Mouse (Mus musculus) forebrain, postnatal 0 days (tissue): Measurements from ENCODE around the gene Fhit. TPM values are rescaled to one million over a fixed set of nuclear protein-coding genes. Genes with fewer than 3 reads are reported as not detected.

ENCODE experiments used
- ATAC-seq: fragments of 200-750 bp; cut with Nextera tagmentation; 2 replicates; pipeline ENCODE4 v1.8.0; 2017; ENCODE audit warnings: mild to moderate bottlenecking, moderate library complexity
- DNase-seq: peaks from one replicate; pipeline ENCODE4 v3.0.0-alpha.2; 2015
- H3K27ac ChIP-seq: fragments of 300-500 bp; sonication (generic); 2 replicates; pipeline ENCODE4 v1.5.1; 2014; ENCODE audit warnings: low read depth, mild to moderate bottlenecking, antibody characterized with exemption, low read length, moderate library complexity, mixed read lengths
- H3K27me3 ChIP-seq: fragments of 300-500 bp; sonication (generic); 2 replicates; pipeline ENCODE4 v1.6.1; 2014; ENCODE audit warnings: mild to moderate bottlenecking, low read length, mixed read lengths; ENCODE audit not compliant: insufficient read depth
- H3K36me3 ChIP-seq: fragments of 300-500 bp; sonication (generic); 2 replicates; pipeline ENCODE4 v1.6.1; 2014; ENCODE audit warnings: mild to moderate bottlenecking, moderate library complexity; ENCODE audit not compliant: insufficient read depth
- H3K4me1 ChIP-seq: fragments of 300-500 bp; sonication (generic); 2 replicates; pipeline ENCODE4 v1.6.1; 2014; ENCODE audit warnings: antibody characterized with exemption; ENCODE audit not compliant: insufficient read depth
- H3K4me2 ChIP-seq: fragments of 300-500 bp; sonication (generic); 2 replicates; pipeline ENCODE4 v1.6.1; 2014; ENCODE audit warnings: low read depth, mild to moderate bottlenecking, moderate library complexity
- H3K4me3 ChIP-seq: fragments of 300-500 bp; sonication (generic); 2 replicates; pipeline ENCODE4 v1.5.1; 2014; ENCODE audit warnings: low read depth, low read length, mixed read lengths
- H3K9ac ChIP-seq: fragments of 300-500 bp; sonication (generic); 2 replicates; pipeline ENCODE4 v1.6.1; 2014; ENCODE audit warnings: mild to moderate bottlenecking
- H3K9me3 ChIP-seq: fragments of 300-500 bp; sonication (generic); 2 replicates; pipeline ENCODE4 v1.6.1; 2016; ENCODE audit warnings: low read length
- CTCF ChIP-seq: sonication (generic); IDR thresholded peaks from 2 replicates; pipeline ENCODE4 v1.5.1; 2016; ENCODE audit warnings: antibody characterized with exemption, control low read depth, low read depth
- WGBS: fragments of 180-500 bp; shearing (Covaris S2); extraction: QIAGEN DNeasy Blood & Tissue Kit; methylation state at CpG from one replicate; pipeline ENCODE4 v1.1.7; 2014; 5-methylcytosine and 5-hydroxymethylcytosine counted together
- polyA plus RNA-seq: library from polyadenylated mRNA; unstranded; fragments of >200 nt; fragmentation: Nextera tagmentation; extraction: Ambion mirVana; gene quantifications from 2 replicates; pipeline ENCODE4 v1.2.1, GENCODE M21; 2015
- total RNA-seq: library from RNA; depleted of rRNA; stranded (reverse); fragments of >200 nt; gene quantifications from 2 replicates; pipeline ENCODE4 v1.2.3, GENCODE M21; 2014

The Fhit gene
- total and polyA plus RNA-seq, 2 experiments from 2014 or later = 8.0 to 8.9 TPM

- Histone ChIP-seq H3K27ac (no peak overlapping the region), H3K27me3 (no peaks in the 10 kb centered on the region), H3K9ac (no peak overlapping the region), H3K4me1 (no peaks in the 10 kb centered on the region), H3K9me3 (no peaks in the 10 kb centered on the region), H3K36me3 (no peaks in the 10 kb centered on the region), H3K4me2 (no peak overlapping the region), H3K4me3 (no peak overlapping the region)
- DNase-seq = no peak
- no peak for TF ChIP-seq CTCF
- ATAC-seq = peak; percentile 84
- 39% methylated on average over 5 of the region's 5 CpGs for WGBS
Observed at GRCm38 (mm10) chr14:10711841-10712521, 449.9 kb downstream of the Fhit start.

GRCm38 (mm10) chr14:10710796-10711311 is 451.0 kb downstream of the Fhit start:
- no peaks in the 10 kb centered on the region for H3K36me3 ChIP-seq
- WGBS = 25% methylated on average over 12 of the region's 12 CpGs
- ATAC-seq (no peak), DNase-seq (peak; percentile 17)
- no peaks in the 10 kb centered on the region for H3K9me3 ChIP-seq
- H3K4me2 ChIP-seq = no peak overlapping the region
- no peak overlapping the region for H3K9ac ChIP-seq
- TF ChIP-seq CTCF = no peak
- H3K27ac ChIP-seq = no peak overlapping the region
- no peaks in the 10 kb centered on the region for H3K27me3 ChIP-seq
- H3K4me3 ChIP-seq = no peak overlapping the region
- H3K4me1 ChIP-seq = no peaks in the 10 kb centered on the region

GRCm38 (mm10) chr14:10701707-10702106 is 460.1 kb downstream of the Fhit start:
- no peaks in the 10 kb centered on the region for H3K4me1 ChIP-seq
- H3K27me3 ChIP-seq = no peaks in the 10 kb centered on the region
- DNase-seq (no peak), ATAC-seq (no peak)
- no peak overlapping the region for H3K9ac ChIP-seq
- H3K4me2 ChIP-seq = no peak overlapping the region
- 89% methylated on average over 2 of the region's 2 CpGs for WGBS
- H3K36me3 ChIP-seq = no peaks in the 10 kb centered on the region
- no peak overlapping the region for H3K27ac ChIP-seq
- TF ChIP-seq CTCF = no peak
- no peak overlapping the region for H3K4me3 ChIP-seq
- H3K9me3 ChIP-seq = no peaks in the 10 kb centered on the region

DNA sequence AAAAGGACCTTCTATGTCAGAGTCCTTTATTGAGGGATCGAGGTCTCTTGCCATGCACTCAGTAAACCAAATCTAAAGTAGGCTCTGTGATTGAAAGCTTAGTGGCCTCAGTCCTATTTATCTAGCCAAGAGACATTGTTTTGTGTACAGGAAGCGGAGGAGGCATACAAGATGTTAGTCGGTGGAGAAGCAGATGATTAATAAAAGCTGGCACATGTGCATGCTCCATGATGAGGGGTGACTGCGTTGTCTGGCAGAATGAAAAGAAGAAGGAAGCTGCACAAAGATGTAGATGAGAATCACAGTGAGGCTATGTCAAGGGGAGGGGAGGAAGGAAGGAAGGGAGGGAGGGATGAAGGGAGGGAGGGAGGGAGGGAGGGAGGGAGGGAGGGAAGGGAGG is 481.8 kb downstream of the Fhit start:
- 24% methylated on average over 4 of the region's 4 CpGs for WGBS
- peak; percentile 59; the same call in 1 of the 2 replicates for ATAC-seq

DNA sequence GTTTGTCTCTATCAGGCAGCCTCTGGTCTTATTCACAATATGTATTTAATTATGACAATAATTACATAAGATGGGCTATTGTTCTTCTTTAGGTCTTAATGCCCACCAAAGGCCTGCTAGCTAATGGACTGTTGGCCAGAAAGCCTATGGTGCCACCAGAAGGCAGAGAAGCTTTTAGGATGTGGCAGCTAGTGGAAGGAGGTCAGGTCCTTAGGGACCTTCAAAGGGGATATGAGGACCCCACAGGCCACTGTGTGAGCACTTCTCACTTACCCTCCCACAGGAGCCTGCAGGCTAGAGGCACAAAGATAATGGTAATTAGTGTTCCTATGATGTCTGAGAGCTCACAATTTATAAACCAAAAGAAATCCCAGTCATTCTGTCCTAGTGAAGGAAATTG is 482.2 kb downstream of the Fhit start:
- Histone ChIP-seq H3K4me1 (no peaks in the 10 kb centered on the region), H3K9ac (no peak overlapping the region), H3K36me3 (no peaks in the 10 kb centered on the region), H3K4me3 (no peak overlapping the region), H3K27ac (no peak overlapping the region), H3K4me2 (no peak overlapping the region), H3K27me3 (no peaks in the 10 kb centered on the region), H3K9me3 (no peaks in the 10 kb centered on the region)
- no peak for TF ChIP-seq CTCF
- ATAC-seq (no peak), DNase-seq (no peak)

More for the DNA sequence above, 481.8 kb downstream of the Fhit start:
- Histone ChIP-seq H3K27ac (no peak overlapping the region), H3K4me2 (no peak overlapping the region), H3K4me3 (no peak overlapping the region), H3K27me3 (no peaks in the 10 kb centered on the region), H3K9ac (no peak overlapping the region), H3K9me3 (no peaks in the 10 kb centered on the region), H3K4me1 (no peaks in the 10 kb centered on the region), H3K36me3 (no peaks in the 10 kb centered on the region)
- DNase-seq = peak; percentile 6
- no peak for TF ChIP-seq CTCF

- 16% methylated on average over 2 of the region's 2 CpGs for WGBS
- DNase-seq (no peak), ATAC-seq (no peak)
- Histone ChIP-seq H3K27me3 (no peaks in the 10 kb centered on the region), H3K4me3 (no peak overlapping the region), H3K9me3 (no peaks in the 10 kb centered on the region), H3K36me3 (no peaks in the 10 kb centered on the region), H3K9ac (no peak overlapping the region), H3K27ac (no peak overlapping the region), H3K4me2 (no peak overlapping the region), H3K4me1 (no peaks in the 10 kb centered on the region)
- no peak for TF ChIP-seq CTCF
Observed at GRCm38 (mm10) chr14:10677627-10678026, 484.2 kb downstream of the Fhit start.

- no peak overlapping the region for H3K4me3 ChIP-seq
- H3K27me3 ChIP-seq = no peaks in the 10 kb centered on the region
- no peaks in the 10 kb centered on the region for H3K9me3 ChIP-seq
- no peak overlapping the region for H3K9ac ChIP-seq
- no peak for DNase-seq
- H3K36me3 ChIP-seq = no peaks in the 10 kb centered on the region
- no peak for ATAC-seq
- TF ChIP-seq CTCF = no peak
- no peak overlapping the region for H3K27ac ChIP-seq
- WGBS = 86% methylated on average over 4 of the region's 4 CpGs
- H3K4me1 ChIP-seq = no peaks in the 10 kb centered on the region
- H3K4me2 ChIP-seq = no peak overlapping the region
Observed at GRCm38 (mm10) chr14:10660247-10660646, 501.6 kb downstream of the Fhit start.
